Mouse (Mus musculus): ENCODE measurements at regions not wholly inside any gene's neighbourhood (a gene's known extent, or its start where the extent isn't known, plus 50 kb on each side); places are given as distances from the start of the nearest gene placed in this dataset.

- no peak for ATAC-seq (replicated peaks; ENCODE audit: poor library complexity, severe bottlenecking)
These were observed 446.3 kb upstream of the Klf4 start for GRCm38 (mm10) chr4:55978539-55978938.

DNA sequence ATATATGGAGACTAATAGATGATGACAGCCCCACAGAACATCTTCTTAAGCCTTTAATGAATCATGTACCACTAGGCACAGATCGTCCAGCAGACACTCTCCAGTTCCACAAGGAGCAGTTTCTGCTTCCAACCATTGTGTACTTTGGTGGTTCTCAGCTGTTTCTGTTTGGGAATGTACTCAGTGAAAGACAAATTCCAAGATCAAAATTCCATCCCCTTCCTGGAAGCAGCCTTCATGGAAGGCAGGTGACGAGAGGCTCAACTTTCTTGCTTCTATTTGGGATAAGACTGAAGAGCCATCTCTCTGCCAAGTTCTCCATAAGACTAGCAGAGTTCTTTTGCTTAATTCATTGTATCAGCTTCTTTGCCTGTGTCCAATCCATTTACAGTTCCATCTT is 444.0 kb upstream of the Klf4 start:
- no peak for ATAC-seq (replicated peaks; ENCODE audit: poor library complexity, severe bottlenecking)

GRCm38 (mm10) chr4:55973706-55974105 is 441.4 kb upstream of the Klf4 start:
- ATAC-seq (replicated peaks; ENCODE audit: poor library complexity, severe bottlenecking), result no peak

DNA sequence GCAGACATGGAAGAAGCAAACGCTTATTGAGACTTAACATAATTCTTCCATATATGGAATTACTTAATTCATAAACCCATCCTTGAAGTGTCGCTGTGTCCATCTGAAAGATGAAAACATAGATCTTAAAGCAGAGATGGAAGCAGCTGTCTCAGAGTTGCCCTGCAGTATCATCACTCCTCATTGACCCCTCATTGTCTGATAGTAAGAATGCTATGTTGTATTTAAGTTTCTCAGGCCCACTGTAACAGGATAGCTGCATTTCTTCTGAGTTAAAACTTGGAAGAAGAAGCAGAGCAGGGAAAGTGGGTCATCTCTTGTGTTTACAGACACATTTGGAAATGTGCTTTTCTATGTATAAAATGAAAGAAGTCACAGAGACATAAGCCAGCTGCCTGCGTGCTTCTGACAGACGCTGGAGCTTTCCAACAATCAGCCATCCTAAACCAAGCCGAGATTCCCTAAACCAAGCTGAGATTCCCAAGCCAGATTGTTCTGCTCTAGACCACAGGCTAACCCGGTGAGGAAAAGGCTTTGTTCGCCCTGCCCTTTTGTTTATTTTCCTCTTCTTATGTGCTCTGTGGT is 440.1 kb upstream of the Klf4 start:
- no peak for ATAC-seq (replicated peaks; ENCODE audit: poor library complexity, severe bottlenecking)

- peak; percentile 92 for ATAC-seq (replicated peaks; ENCODE audit: poor library complexity, severe bottlenecking)
These were observed 427.8 kb upstream of the Klf4 start for GRCm38 (mm10) chr4:55960063-55960462.

- ATAC-seq (replicated peaks; ENCODE audit: poor library complexity, severe bottlenecking), result peak; percentile 40; the same call in 1 of the 2 replicates
These were observed 421.4 kb upstream of the Klf4 start for GRCm38 (mm10) chr4:55953701-55954100.

DNA sequence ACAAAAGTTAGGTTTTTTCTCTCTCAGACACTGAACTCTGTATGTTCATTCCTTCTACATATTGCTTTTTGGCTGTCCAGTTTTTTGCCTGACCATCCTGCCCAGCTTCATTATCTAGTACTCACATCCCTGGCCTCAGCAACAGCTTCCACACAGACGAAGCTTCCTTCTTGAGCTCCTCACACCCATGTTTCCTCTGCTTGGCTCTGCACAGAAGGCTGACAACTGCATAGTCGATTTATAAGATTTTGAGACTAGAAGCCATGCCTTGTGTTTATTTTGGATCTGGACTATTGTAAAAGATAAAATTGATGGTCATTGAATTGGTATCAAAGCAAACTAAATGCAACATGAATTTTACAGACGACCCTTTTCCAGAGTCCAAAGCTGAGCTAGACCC is 420.0 kb upstream of the Klf4 start:
- no peak for ATAC-seq (replicated peaks; ENCODE audit: poor library complexity, severe bottlenecking)

DNA sequence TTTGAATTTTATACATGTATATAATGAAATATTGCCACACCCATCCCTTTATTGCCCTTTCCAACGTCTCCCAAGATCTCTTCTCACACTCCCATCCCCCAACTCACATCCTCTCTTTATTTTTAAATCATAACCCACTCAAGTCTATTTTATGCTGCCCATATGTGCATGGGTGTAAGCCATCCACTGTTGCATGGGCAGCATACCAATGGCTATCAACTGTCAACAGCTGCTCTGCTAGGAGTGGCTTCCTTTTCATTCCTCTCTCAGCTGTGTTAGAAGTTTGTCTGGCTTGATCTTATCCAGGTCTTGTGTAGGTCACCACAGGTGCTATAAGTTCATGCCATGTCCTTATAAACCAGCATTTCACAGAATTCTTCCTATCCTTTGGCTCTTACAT is 409.2 kb upstream of the Klf4 start:
- ATAC-seq (replicated peaks; ENCODE audit: poor library complexity, severe bottlenecking), result no peak

GRCm38 (mm10) chr4:55938383-55938782 is 406.1 kb upstream of the Klf4 start:
- ATAC-seq (replicated peaks; ENCODE audit: poor library complexity, severe bottlenecking), result no peak

- ATAC-seq (replicated peaks; ENCODE audit: poor library complexity, severe bottlenecking), result no peak
These were observed 405.6 kb upstream of the Klf4 start for GRCm38 (mm10) chr4:55937833-55938232.

DNA sequence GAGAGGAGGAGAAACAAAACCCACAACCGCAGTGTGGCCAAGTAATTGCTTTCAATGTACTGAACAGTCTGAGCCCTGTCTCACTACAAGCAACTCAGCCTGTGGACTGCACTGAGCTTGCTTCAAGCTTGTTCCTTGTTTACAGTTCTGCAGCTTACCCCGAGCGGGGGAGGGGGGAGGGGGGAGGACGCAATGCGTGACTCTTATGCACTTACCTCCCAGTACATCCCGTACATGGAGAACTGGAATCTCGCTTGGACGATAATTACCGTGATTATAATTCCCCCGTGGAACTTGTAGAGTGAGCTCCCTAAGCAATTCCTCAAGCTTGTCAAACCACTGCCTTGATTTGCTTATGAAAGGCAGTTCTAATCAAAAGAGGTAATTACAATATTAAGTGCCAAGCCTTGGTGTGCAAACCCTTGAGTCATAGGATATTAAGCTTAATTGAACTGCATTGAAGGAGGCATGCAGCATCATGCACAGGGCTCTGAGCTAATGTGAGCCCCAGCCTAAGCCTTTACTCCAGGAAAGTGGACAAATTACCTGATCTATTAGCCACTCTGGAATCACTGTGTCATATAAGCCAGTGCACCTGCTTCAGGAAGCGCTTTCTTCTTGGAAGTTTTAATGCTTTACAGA is 397.0 kb upstream of the Klf4 start:
- ATAC-seq (replicated peaks; ENCODE audit: poor library complexity, severe bottlenecking), result no peak

DNA sequence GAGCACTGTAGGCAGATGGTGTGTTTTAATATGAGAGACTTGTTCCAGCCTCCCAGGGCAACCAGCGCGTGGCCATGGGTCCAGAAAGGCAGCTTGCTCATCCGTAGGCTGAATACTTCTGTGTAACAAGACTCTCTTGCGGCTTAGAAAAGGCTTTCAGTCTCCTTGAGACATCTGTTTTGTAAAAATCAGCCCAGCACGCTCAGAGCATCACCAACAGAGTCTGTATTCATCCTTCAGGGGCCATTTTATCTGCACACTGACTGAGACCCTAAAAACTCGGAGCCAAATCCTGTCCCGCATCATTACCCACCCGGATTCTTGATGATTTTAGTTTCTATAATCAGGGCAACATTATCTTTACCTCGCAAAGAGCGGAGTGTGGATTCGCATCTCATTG is 396.4 kb upstream of the Klf4 start:
- no peak for ATAC-seq (replicated peaks; ENCODE audit: poor library complexity, severe bottlenecking)

DNA sequence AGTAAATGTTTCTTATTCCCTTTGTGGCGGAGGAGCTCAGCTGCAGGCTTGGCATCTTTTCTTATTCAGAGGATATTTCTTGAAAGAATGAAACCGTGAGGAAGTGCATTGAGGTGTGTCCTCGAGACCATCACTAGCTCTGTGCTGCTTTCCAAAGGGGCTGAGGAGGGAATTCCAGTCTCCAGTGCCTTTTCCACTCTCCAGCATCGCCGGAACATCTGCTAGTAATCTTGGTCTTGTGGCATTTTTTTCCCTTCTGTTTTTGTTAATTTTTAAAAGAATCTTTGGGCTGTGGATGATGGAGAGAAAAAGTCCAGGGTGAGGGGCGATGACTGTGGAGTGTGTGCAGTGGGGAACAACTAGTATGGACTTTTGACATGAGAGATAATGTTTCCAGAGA is 395.9 kb upstream of the Klf4 start:
- ATAC-seq (replicated peaks; ENCODE audit: poor library complexity, severe bottlenecking), result no peak

DNA sequence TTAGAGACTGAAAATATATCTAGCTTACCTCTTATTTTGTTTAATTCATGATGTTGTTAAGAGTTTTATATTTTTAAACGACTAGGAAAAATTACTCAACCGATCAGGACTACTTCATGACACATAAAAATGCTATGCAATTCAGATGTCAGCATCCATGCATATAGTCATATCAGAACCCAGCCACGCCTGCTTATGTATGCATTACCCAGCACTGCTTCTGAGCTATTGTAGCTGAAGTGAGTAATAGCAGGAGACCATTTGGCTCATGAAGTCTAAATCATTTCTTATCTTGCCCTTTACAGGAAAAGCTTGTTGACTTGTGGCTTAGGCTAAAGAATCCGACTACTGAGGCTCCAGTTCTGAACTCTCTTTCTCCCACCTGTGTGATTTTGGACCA is 395.1 kb upstream of the Klf4 start:
- ATAC-seq (replicated peaks; ENCODE audit: poor library complexity, severe bottlenecking), result no peak

- no peak for ATAC-seq (replicated peaks; ENCODE audit: poor library complexity, severe bottlenecking)
These were observed 392.7 kb upstream of the Klf4 start for GRCm38 (mm10) chr4:55924974-55925373.

GRCm38 (mm10) chr4:55921217-55921616 is 389.0 kb upstream of the Klf4 start:
- no peak for ATAC-seq (replicated peaks; ENCODE audit: poor library complexity, severe bottlenecking)

- no peak for ATAC-seq (replicated peaks; ENCODE audit: poor library complexity, severe bottlenecking)
These were observed 362.0 kb upstream of the Klf4 start for GRCm38 (mm10) chr4:55894116-55894885.

GRCm38 (mm10) chr4:55891656-55892055 is 359.4 kb upstream of the Klf4 start:
- ATAC-seq (replicated peaks; ENCODE audit: poor library complexity, severe bottlenecking), result no peak

- ATAC-seq (replicated peaks; ENCODE audit: poor library complexity, severe bottlenecking), result no peak
These were observed 355.3 kb upstream of the Klf4 start for GRCm38 (mm10) chr4:55887581-55887980.

DNA sequence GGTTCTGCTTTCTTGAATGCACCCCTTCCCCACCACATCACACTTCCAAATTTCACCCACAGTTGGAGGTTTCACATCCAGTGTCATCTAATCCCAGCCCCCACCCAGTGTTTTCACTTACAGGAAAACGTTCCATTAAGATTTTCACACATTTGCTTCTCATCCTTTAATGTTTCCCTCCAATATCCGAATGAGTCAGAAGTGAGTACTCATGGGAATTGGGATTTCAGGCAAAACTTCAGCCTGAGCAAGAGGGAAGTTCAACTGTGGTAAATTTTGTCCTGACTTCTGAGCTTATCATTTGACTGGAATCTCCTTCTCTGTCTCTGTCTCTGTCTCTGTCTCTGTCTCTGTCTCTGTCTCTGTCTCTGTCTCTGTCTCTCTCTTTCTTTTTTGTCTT is 350.3 kb upstream of the Klf4 start:
- peak; percentile 46; the same call in 1 of the 2 replicates for ATAC-seq (replicated peaks; ENCODE audit: poor library complexity, severe bottlenecking)

- no peak for ATAC-seq (replicated peaks; ENCODE audit: poor library complexity, severe bottlenecking)
These were observed 343.0 kb upstream of the Klf4 start for GRCm38 (mm10) chr4:55875304-55875703.

DNA sequence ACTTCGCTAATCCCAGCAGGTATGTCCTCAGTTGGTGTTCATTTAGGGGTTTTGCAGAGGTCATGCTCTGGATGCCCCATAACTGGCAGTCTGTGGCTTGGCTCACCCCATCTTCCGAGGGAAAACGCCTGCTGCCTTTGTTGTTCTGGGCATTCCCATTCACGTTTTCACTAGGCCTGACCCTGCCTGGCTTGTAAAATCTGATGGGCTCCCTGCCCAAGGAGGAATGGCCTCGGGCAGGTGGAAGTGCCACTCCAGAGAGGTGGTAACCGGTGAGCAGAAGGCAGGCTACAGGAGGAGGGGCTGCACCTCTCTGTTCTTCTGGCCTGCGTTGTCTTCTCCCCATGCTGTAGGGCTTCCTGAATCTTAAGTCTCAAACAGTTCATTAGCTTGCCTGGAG is 342.6 kb upstream of the Klf4 start:
- ATAC-seq (replicated peaks; ENCODE audit: poor library complexity, severe bottlenecking), result no peak
